Mouse (Mus musculus): ENCODE measurements around the gene Cap2.
A peak's percentile ranks its signal among the peaks of the same experiment; 100 is the strongest.

Gene Cap2

GRCm38 (mm10) chr13:46501800-46502389 is at the start of gene Cap2:
Cap2 (plus strand) TSS chr13:46501848.
- peak; percentile 75 for DNase-seq (ENCODE audit: low spot score)

GRCm38 (mm10) chr13:46459546-46459945 is 42.1 kb upstream of the Cap2 start:
- no peak for DNase-seq (ENCODE audit: low spot score)

GRCm38 (mm10) chr13:46462280-46462679 is 39.4 kb upstream of the Cap2 start:
- no peak for DNase-seq (ENCODE audit: low spot score)

- DNase-seq (ENCODE audit: low spot score): no peak
These were observed 37.9 kb upstream of the Cap2 start for GRCm38 (mm10) chr13:46463764-46464163.

- DNase-seq (ENCODE audit: low spot score): no peak
These were observed 33.4 kb upstream of the Cap2 start for GRCm38 (mm10) chr13:46468251-46468650.

- no peak for DNase-seq (ENCODE audit: low spot score)
These were observed 32.1 kb upstream of the Cap2 start for GRCm38 (mm10) chr13:46469536-46469935.

- no peak for DNase-seq (ENCODE audit: low spot score)
These were observed 20.4 kb upstream of the Cap2 start for GRCm38 (mm10) chr13:46481271-46481670.

GRCm38 (mm10) chr13:46485605-46486004 is 16.0 kb upstream of the Cap2 start:
- no peak for DNase-seq (ENCODE audit: low spot score)

GRCm38 (mm10) chr13:46488166-46488565 is 13.5 kb upstream of the Cap2 start:
- no peak for DNase-seq (ENCODE audit: low spot score)

GRCm38 (mm10) chr13:46490644-46491043 is 11.0 kb upstream of the Cap2 start:
- no peak for DNase-seq (ENCODE audit: low spot score)

GRCm38 (mm10) chr13:46502390-46502891 is 793 bp downstream of the Cap2 start:
- DNase-seq (ENCODE audit: low spot score): no peak

- no peak for DNase-seq (ENCODE audit: low spot score)
These were observed 6.3 kb downstream of the Cap2 start for GRCm38 (mm10) chr13:46507944-46508343.

- no peak for DNase-seq (ENCODE audit: low spot score)
These were observed 7.2 kb downstream of the Cap2 start for GRCm38 (mm10) chr13:46508823-46509222.

GRCm38 (mm10) chr13:46510460-46510859 is 8.8 kb downstream of the Cap2 start:
- no peak for DNase-seq (ENCODE audit: low spot score)

- no peak for DNase-seq (ENCODE audit: low spot score)
These were observed 12.8 kb downstream of the Cap2 start for GRCm38 (mm10) chr13:46514484-46514883.

GRCm38 (mm10) chr13:46515120-46515523 is 13.5 kb downstream of the Cap2 start:
- no peak for DNase-seq (ENCODE audit: low spot score)

GRCm38 (mm10) chr13:46515524-46515923 is 13.9 kb downstream of the Cap2 start:
- no peak for DNase-seq (ENCODE audit: low spot score)

- DNase-seq (ENCODE audit: low spot score): no peak
These were observed 14.5 kb downstream of the Cap2 start for GRCm38 (mm10) chr13:46516183-46516582.

- no peak for DNase-seq (ENCODE audit: low spot score)
These were observed 15.6 kb downstream of the Cap2 start for GRCm38 (mm10) chr13:46517211-46517685.

- DNase-seq (ENCODE audit: low spot score): no peak
These were observed 19.8 kb downstream of the Cap2 start for GRCm38 (mm10) chr13:46521482-46521881.

- DNase-seq (ENCODE audit: low spot score): no peak
These were observed 21.1 kb downstream of the Cap2 start for GRCm38 (mm10) chr13:46522798-46523197.

- DNase-seq (ENCODE audit: low spot score): no peak
These were observed 21.6 kb downstream of the Cap2 start for GRCm38 (mm10) chr13:46523235-46523634.

- no peak for DNase-seq (ENCODE audit: low spot score)
These were observed 22.1 kb downstream of the Cap2 start for GRCm38 (mm10) chr13:46523712-46524111.
